ENCODE assay signal across 18 mouse cellular contexts in the genomic region with DNA sequence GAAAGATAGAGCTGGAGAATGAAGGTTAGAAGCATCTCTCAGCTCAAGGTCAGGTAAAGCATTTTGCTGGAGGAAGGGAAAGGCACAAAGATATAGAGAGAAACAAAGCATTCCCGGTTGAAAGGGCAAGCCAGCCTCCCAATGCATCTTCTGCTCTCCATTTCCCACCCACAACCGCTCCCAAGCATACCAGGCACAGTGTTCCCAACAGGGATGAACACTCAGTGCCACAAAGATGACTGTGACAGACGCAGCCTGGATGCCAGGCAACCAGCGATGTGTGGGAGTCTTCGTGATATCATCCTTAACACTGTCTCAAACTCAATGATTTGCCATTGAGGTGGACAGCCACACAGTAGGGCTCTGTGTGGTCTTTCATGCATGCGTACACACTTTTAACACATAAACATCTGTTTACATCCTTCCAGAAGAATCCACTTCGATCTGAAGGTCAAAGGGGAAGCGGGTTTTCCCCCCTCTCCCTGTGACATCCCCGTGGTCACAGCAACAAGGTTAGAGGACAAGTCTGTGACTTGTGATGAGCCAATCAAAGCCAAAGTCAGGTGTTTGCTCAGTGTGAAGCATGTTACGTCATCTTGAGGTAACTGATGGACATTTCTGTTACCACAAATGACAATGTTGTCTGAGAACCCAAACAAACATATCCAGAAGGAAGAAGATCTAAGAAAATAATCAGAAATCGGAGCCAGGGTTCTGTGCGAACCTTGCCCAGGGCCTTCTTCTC. TPM values are rescaled to one million over a fixed set of nuclear protein-coding genes. Genes with fewer than 3 reads are reported as not detected.
DNase-seq lines count a peak whose midpoint lies in the region; ATAC-seq lines count a peak whose summit lies in the region.
"Had no signal": no experiment of that assay in that cellular context is flagged by ENCODE, and none has a peak within 500 bp of the region (broad histone marks: within the 10 kb centered on the region; RNA-seq: fewer than 3 reads in every experiment).

No protein-coding gene starts in this region.

- H3K4me2 ChIP-seq in midbrain, embryonic 11.5 days, result no peak overlapping the region
- no peak overlapping the region for H3K4me2 ChIP-seq in midbrain, embryonic 16.5 days (ENCODE audit: low read length)
- H3K4me2 ChIP-seq in hindbrain, embryonic 16.5 days (ENCODE audit: low read length), result no peak overlapping the region
- H3K4me2 ChIP-seq: embryonic facial prominence, embryonic 15.5 days had no signal

- H3K27ac ChIP-seq in midbrain, embryonic 11.5 days (ENCODE audit: low read depth, low read length), result no peak overlapping the region
- no peak overlapping the region for H3K27ac ChIP-seq in midbrain, embryonic 16.5 days (ENCODE audit: low read length)
- H3K27ac ChIP-seq in hindbrain, embryonic 16.5 days (ENCODE audit: low read depth, low read length), result no peak overlapping the region
- H3K27ac ChIP-seq: embryonic facial prominence, embryonic 15.5 days; macrophage had no signal

- H3K27me3 ChIP-seq in midbrain, embryonic 11.5 days (ENCODE audit: control insufficient read depth, insufficient read depth, low read length), result peaks cover 4% of the 10 kb centered on the region
- H3K27me3 ChIP-seq in midbrain, embryonic 16.5 days (ENCODE audit: control insufficient read depth, insufficient read depth, low read depth, low read length), result no peaks in the 10 kb centered on the region
- no peaks in the 10 kb centered on the region for H3K27me3 ChIP-seq in hindbrain, embryonic 16.5 days (replicated peaks; ENCODE audit: control insufficient read depth, insufficient read depth, low read length)
- H3K27me3 ChIP-seq: embryonic facial prominence, embryonic 15.5 days had no signal

- H3K9ac ChIP-seq in midbrain, embryonic 11.5 days (ENCODE audit: low read length), result no peak overlapping the region
- no peak overlapping the region for H3K9ac ChIP-seq in midbrain, embryonic 16.5 days (ENCODE audit: low read depth, low read length)
- H3K9ac ChIP-seq in hindbrain, embryonic 16.5 days (ENCODE audit: low read depth, low read length), result no peak overlapping the region
- H3K9ac ChIP-seq: embryonic facial prominence, embryonic 15.5 days had no signal

- DNase-seq in midbrain, embryonic 11.5 days (ENCODE audit: low spot score, missing footprints), result peak; percentile 14
- DNase-seq in layer of hippocampus, adult 11-12 months (ENCODE audit: low spot score), result peak; percentile 73
- DNase-seq in left cerebral cortex, adult 8-10 months (ENCODE audit: low spot score in 2 of 2), result peak; percentile 32 to 51
- DNase-seq in cerebellum, adult 8-10 months, result no peak
- no peak for DNase-seq in adrenal gland, postnatal 36 days
- DNase-seq: cerebellum, postnatal 25 days; kidney, adult 8-10 months; thymus, adult 18-20 months had no signal

- 82% methylated on average over 12 of the region's 12 CpGs for WGBS in midbrain, embryonic 11.5 days
- WGBS in midbrain, embryonic 16.5 days, result 83% methylated on average over 12 of the region's 12 CpGs
- 83% methylated on average over 12 of the region's 12 CpGs for WGBS in hindbrain, embryonic 16.5 days

- H3K36me3 ChIP-seq in midbrain, embryonic 11.5 days (ENCODE audit: control insufficient read depth, insufficient read depth, low read length), result no peaks in the 10 kb centered on the region
- no peaks in the 10 kb centered on the region for H3K36me3 ChIP-seq in midbrain, embryonic 16.5 days (ENCODE audit: control insufficient read depth, insufficient read depth, low read length)
- no peaks in the 10 kb centered on the region for H3K36me3 ChIP-seq in hindbrain, embryonic 16.5 days (ENCODE audit: control insufficient read depth, insufficient read depth, low read length)
- H3K36me3 ChIP-seq: embryonic facial prominence, embryonic 15.5 days had no signal

- no peaks in the 10 kb centered on the region for H3K4me1 ChIP-seq in midbrain, embryonic 11.5 days (ENCODE audit: control insufficient read depth, insufficient read depth, low read length)
- no peaks in the 10 kb centered on the region for H3K4me1 ChIP-seq in midbrain, embryonic 16.5 days (ENCODE audit: control insufficient read depth, insufficient read depth, low read length)
- H3K4me1 ChIP-seq in hindbrain, embryonic 16.5 days (ENCODE audit: control insufficient read depth, insufficient read depth, low read depth, low read length), result no peaks in the 10 kb centered on the region

- no peaks in the 10 kb centered on the region for H3K9me3 ChIP-seq in midbrain, embryonic 11.5 days (ENCODE audit: control insufficient read depth, low read length)
- H3K9me3 ChIP-seq in midbrain, embryonic 16.5 days (replicated peaks; ENCODE audit: control insufficient read depth, low read length, poor library complexity, severe bottlenecking), result no peaks in the 10 kb centered on the region
- no peaks in the 10 kb centered on the region for H3K9me3 ChIP-seq in hindbrain, embryonic 16.5 days (ENCODE audit: control insufficient read depth, low read length)
- H3K9me3 ChIP-seq: embryonic facial prominence, embryonic 15.5 days had no signal

- no peak for ATAC-seq in midbrain, embryonic 11.5 days (ENCODE audit: low FRiP score)
- no peak for ATAC-seq in midbrain, embryonic 16.5 days
- ATAC-seq in hindbrain, embryonic 16.5 days, result no peak
- ATAC-seq: CD4-positive, CD25-positive, alpha-beta regulatory T cell, adult 4 months; forebrain, embryonic 16.5 days had no signal

- H3K4me3 ChIP-seq in midbrain, embryonic 11.5 days (ENCODE audit: low read depth, low read length), result no peak overlapping the region
- H3K4me3 ChIP-seq in midbrain, embryonic 16.5 days (ENCODE audit: low read depth, low read length), result no peak overlapping the region
- H3K4me3 ChIP-seq in hindbrain, embryonic 16.5 days (ENCODE audit: low read length), result no peak overlapping the region
- H3K4me3 ChIP-seq: embryonic facial prominence, embryonic 15.5 days had no signal

RNA-seq across cellular contexts. Expression of gene Cxcr1, which starts 3.5 kb away (rescaled TPM):
- polyA plus RNA-seq in midbrain, embryonic 11.5 days (2014; fragmentation: Nextera tagmentation; extraction: Ambion mirVana), result not detected in 2 replicates
- not detected in 2 replicates for polyA plus RNA-seq in midbrain, embryonic 16.5 days (2015; fragmentation: Nextera tagmentation; extraction: Ambion mirVana)
- total RNA-seq in left cerebral cortex, adult 8-10 months (2022), result not detected
- not detected in 2 replicates for polyA plus RNA-seq in hindbrain, embryonic 16.5 days (2015; fragmentation: Nextera tagmentation; extraction: Ambion mirVana)
- not detected for total RNA-seq in adrenal gland, postnatal 36 days (2021)
- total RNA-seq: adrenal gland, adult 18-20 months; heart, adult 8-10 months had no signal
- polyA plus RNA-seq: CD4-positive, CD25-positive, alpha-beta regulatory T cell, adult 4 months; embryonic facial prominence, embryonic 15.5 days; forebrain, embryonic 16.5 days; limb, embryonic 14.5 days; macrophage; small intestine, adult 2 months had no signal

RNA-seq across cellular contexts. Expression of gene Arpc2, which starts 38.0 kb away (rescaled TPM):
- polyA plus RNA-seq in midbrain, embryonic 11.5 days (2014; fragmentation: Nextera tagmentation; extraction: Ambion mirVana), result 316 and 328 TPM in 2 replicates
- polyA plus RNA-seq in midbrain, embryonic 16.5 days (2015; fragmentation: Nextera tagmentation; extraction: Ambion mirVana), result 434 and 444 TPM in 2 replicates
- 100 to 1,000 TPM; 212 to 241 (median 232) TPM for total RNA-seq in left cerebral cortex, adult 8-10 months (2022)
- polyA plus RNA-seq in hindbrain, embryonic 16.5 days (2015; fragmentation: Nextera tagmentation; extraction: Ambion mirVana), result 411 and 415 TPM in 2 replicates
- total RNA-seq in adrenal gland, postnatal 36 days (2021), result 100 to 1,000 TPM; 181 to 203 TPM

RNA-seq across cellular contexts. Expression of gene Cxcr2, which starts 44.1 kb away (rescaled TPM):
- 0.07 and 0.15 TPM in 2 replicates for polyA plus RNA-seq in midbrain, embryonic 11.5 days (2014; fragmentation: Nextera tagmentation; extraction: Ambion mirVana)
- 0.08 and 0.09 TPM in 2 replicates for polyA plus RNA-seq in midbrain, embryonic 16.5 days (2015; fragmentation: Nextera tagmentation; extraction: Ambion mirVana)
- under 1 TPM in 1 of 4 experiments, not detected in 3; 0.14 TPM for total RNA-seq in left cerebral cortex, adult 8-10 months (2022)
- polyA plus RNA-seq in hindbrain, embryonic 16.5 days (2015; fragmentation: Nextera tagmentation; extraction: Ambion mirVana), result 0.05 and 0.10 TPM in 2 replicates
- total RNA-seq in adrenal gland, postnatal 36 days (2021), result under 1 TPM in 1 of 2 experiments, not detected in 1; 0.23 TPM
- polyA plus RNA-seq: CD4-positive, CD25-positive, alpha-beta regulatory T cell, adult 4 months had no signal

Comparison
In these comparisons a context has a peak if more than half of its experiments do, and no peak if none do; other contexts are left out.
1. DNase-seq: peak in midbrain, embryonic 11.5 days (single experiment), layer of hippocampus, adult 11-12 months (single experiment) and left cerebral cortex, adult 8-10 months (2 of 2); none in cerebellum, adult 8-10 months (single experiment) and adrenal gland, postnatal 36 days (0 of 2).